Mouse (Mus musculus) ES-E14 (cell line): ENCODE results near the gene Hk3.

Experiments used
- CHD2 ChIP-seq: IDR thresholded peaks from 2 replicates; pipeline ENCODE4 v1.6.1; 2014; ENCODE audit warnings: mild to moderate bottlenecking, low read depth, low read length, inconsistent platforms
- ZNF384 ChIP-seq: IDR thresholded peaks from 2 replicates; pipeline ENCODE4 v1.6.1; 2012; ENCODE audit warnings: low read depth, low read length, inconsistent platforms

GRCm38 (mm10) chr13:55017898-55018599, 3.1 kb downstream of the Hk3 start:
- TF ChIP-seq CHD2 = no peak
- no peak for TF ChIP-seq ZNF384
